Mouse (Mus musculus): ENCODE data around the gene Gpr176. TPM values are rescaled to one million over a fixed set of nuclear protein-coding genes. Genes with fewer than 3 reads are reported as not detected.
A peak's percentile ranks its signal among the peaks of the same experiment; 100 is the strongest.

Gene Gpr176
- 0.57 and 0.84 TPM in 2 replicates for polyA plus RNA-seq (2015; fragmentation: Nextera tagmentation; extraction: Ambion mirVana)

DNA sequence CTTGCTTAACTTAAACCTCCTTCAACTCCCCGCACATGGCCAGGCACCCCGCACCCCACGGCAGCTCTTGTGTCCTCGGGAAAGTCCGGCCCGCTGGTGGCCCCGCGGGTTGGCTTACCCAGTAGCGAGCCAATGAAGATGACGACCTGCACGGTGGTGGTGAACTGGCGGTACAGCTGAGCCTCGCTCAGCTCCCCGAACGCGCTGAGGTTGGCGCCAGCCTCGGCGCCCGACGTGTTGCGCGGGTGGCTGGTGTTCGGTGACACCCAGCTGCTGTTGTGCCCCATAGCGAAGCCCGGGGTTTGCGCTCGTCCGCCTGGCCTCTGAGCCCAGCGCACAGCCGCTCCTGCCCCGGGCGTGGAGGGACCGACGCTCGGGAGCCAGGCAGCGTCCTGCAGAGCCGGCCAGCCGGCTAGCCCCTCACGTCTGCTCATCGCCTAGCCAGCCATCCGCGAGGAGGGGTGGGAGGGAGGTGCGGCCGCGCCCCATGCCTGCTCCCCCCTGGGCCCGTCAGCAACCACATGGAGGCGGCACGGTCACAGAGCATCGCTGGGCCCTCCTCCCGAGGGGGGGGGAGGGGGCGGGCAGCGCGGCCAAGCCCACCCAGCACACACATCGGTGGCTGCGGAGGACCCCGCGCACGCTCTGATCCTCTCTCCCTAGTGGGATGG lies at the start of gene Gpr176:
Gpr176 (minus strand) TSS at position 519 of the 671 bp plus-strand sequence.
- H3K36me3 ChIP-seq (ENCODE audit: control insufficient read depth, insufficient read depth): no peaks in the 10 kb centered on the region; the same call in 1 of the 2 replicates
- H3K4me3 ChIP-seq (ENCODE audit: low read depth, low read length): peak within 1 kb of the TSS; percentile 49
- peaks cover 8% of the 10 kb centered on the region; the same call in 1 of the 2 replicates for H3K4me1 ChIP-seq (replicated peaks; ENCODE audit: control insufficient read depth, insufficient read depth, low read length)
- peaks cover 26% of the 10 kb centered on the region for H3K27me3 ChIP-seq (replicated peaks; ENCODE audit: control insufficient read depth, insufficient read depth, low read length)
- under 1% methylated on average over 58 of the region's 59 CpGs for WGBS
- H3K27ac ChIP-seq (ENCODE audit: low read depth, low read length): no peak within 1 kb of the TSS
- peak; percentile 37; the same call in 1 of the 2 replicates for ATAC-seq
- peak within 1 kb of the TSS; percentile 97 for H3K4me2 ChIP-seq (replicated peaks; ENCODE audit: low read depth)
- no peaks in the 10 kb centered on the region for H3K9me3 ChIP-seq (ENCODE audit: control insufficient read depth)
- TF ChIP-seq CTCF (IDR thresholded peaks at IDR 0.05; ENCODE audit: low read depth): no peak; the same call in 1 of the 2 replicates
- H3K9ac ChIP-seq (ENCODE audit: low read depth, low read length): peak within 1 kb of the TSS; percentile 40

DNA sequence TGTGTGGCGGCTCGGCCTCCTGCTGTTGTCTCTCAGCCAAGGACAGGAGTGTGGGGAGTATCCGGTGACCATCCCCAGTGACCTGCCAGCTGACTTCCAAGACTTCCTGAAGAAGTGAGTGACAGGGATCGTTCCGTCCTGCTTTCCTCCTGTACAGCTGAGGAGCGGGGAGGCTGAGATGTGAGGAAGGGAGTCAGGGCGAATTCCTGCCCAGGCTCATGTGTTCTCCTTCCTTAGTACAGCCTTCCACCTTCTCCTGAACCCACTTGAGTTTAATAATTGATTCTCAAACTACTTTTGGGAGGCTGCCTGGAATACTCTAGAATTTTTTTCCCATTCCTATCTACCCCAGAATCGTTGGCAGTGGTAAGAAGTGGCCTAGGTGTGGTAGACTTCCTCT lies 49.2 kb upstream of the Gpr176 start:
- H3K9ac ChIP-seq (ENCODE audit: low read depth, low read length): no peak overlapping the region
- no peaks in the 10 kb centered on the region for H3K9me3 ChIP-seq (ENCODE audit: control insufficient read depth)
- TF ChIP-seq CTCF (IDR thresholded peaks at IDR 0.05; ENCODE audit: low read depth): no peak
- H3K4me1 ChIP-seq (replicated peaks; ENCODE audit: control insufficient read depth, insufficient read depth, low read length): no peaks in the 10 kb centered on the region
- H3K4me3 ChIP-seq (ENCODE audit: low read depth, low read length): no peak overlapping the region
- H3K27ac ChIP-seq (ENCODE audit: low read depth, low read length): no peak overlapping the region
- H3K36me3 ChIP-seq (ENCODE audit: control insufficient read depth, insufficient read depth): peaks cover 40% of the 10 kb centered on the region
- H3K4me2 ChIP-seq (replicated peaks; ENCODE audit: low read depth): no peak overlapping the region
- ATAC-seq: no peak
- H3K27me3 ChIP-seq (replicated peaks; ENCODE audit: control insufficient read depth, insufficient read depth, low read length): no peaks in the 10 kb centered on the region
- WGBS: 90% methylated on average over 8 of the region's 8 CpGs

GRCm38 (mm10) chr2:118421951-118422350 lies 48.7 kb upstream of the Gpr176 start:
- Histone ChIP-seq H3K4me1 (replicated peaks; ENCODE audit: control insufficient read depth, insufficient read depth, low read length) (no peaks in the 10 kb centered on the region), H3K9ac (ENCODE audit: low read depth, low read length) (no peak overlapping the region), H3K27me3 (replicated peaks; ENCODE audit: control insufficient read depth, insufficient read depth, low read length) (no peaks in the 10 kb centered on the region), H3K27ac (ENCODE audit: low read depth, low read length) (no peak overlapping the region), H3K4me3 (ENCODE audit: low read depth, low read length) (no peak overlapping the region), H3K36me3 (ENCODE audit: control insufficient read depth, insufficient read depth) (peaks cover 42% of the 10 kb centered on the region), H3K9me3 (ENCODE audit: control insufficient read depth) (no peaks in the 10 kb centered on the region), H3K4me2 (replicated peaks; ENCODE audit: low read depth) (no peak overlapping the region)
- no peak for ATAC-seq
- no peak for TF ChIP-seq CTCF (IDR thresholded peaks at IDR 0.05; ENCODE audit: low read depth)
- 87% methylated on average over 15 of the region's 15 CpGs for WGBS

- Histone ChIP-seq H3K4me3 (ENCODE audit: low read depth, low read length) (no peak overlapping the region), H3K4me2 (replicated peaks; ENCODE audit: low read depth) (no peak overlapping the region), H3K4me1 (replicated peaks; ENCODE audit: control insufficient read depth, insufficient read depth, low read length) (no peaks in the 10 kb centered on the region), H3K36me3 (ENCODE audit: control insufficient read depth, insufficient read depth) (peaks cover 64% of the 10 kb centered on the region), H3K27ac (ENCODE audit: low read depth, low read length) (no peak overlapping the region), H3K9me3 (ENCODE audit: control insufficient read depth) (no peaks in the 10 kb centered on the region), H3K9ac (ENCODE audit: low read depth, low read length) (no peak overlapping the region), H3K27me3 (replicated peaks; ENCODE audit: control insufficient read depth, insufficient read depth, low read length) (no peaks in the 10 kb centered on the region)
- no peak for ATAC-seq
- WGBS: 93% methylated on average over 4 of the region's 4 CpGs
- no peak for TF ChIP-seq CTCF (IDR thresholded peaks at IDR 0.05; ENCODE audit: low read depth)
These were observed 44.9 kb upstream of the Gpr176 start for GRCm38 (mm10) chr2:118418076-118418475.

- TF ChIP-seq CTCF (IDR thresholded peaks at IDR 0.05; ENCODE audit: low read depth): no peak
- no peaks in the 10 kb centered on the region for H3K9me3 ChIP-seq (ENCODE audit: control insufficient read depth)
- H3K4me2 ChIP-seq (replicated peaks; ENCODE audit: low read depth): no peak overlapping the region
- no peak for ATAC-seq
- H3K4me1 ChIP-seq (replicated peaks; ENCODE audit: control insufficient read depth, insufficient read depth, low read length): no peaks in the 10 kb centered on the region
- no peak overlapping the region for H3K27ac ChIP-seq (ENCODE audit: low read depth, low read length)
- H3K36me3 ChIP-seq (ENCODE audit: control insufficient read depth, insufficient read depth): peaks cover 59% of the 10 kb centered on the region
- no peak overlapping the region for H3K4me3 ChIP-seq (ENCODE audit: low read depth, low read length)
- 90% methylated on average over 6 of the region's 6 CpGs for WGBS
- no peak overlapping the region for H3K9ac ChIP-seq (ENCODE audit: low read depth, low read length)
- no peaks in the 10 kb centered on the region for H3K27me3 ChIP-seq (replicated peaks; ENCODE audit: control insufficient read depth, insufficient read depth, low read length)
These were observed 42.6 kb upstream of the Gpr176 start for GRCm38 (mm10) chr2:118415601-118416355.

- Histone ChIP-seq H3K36me3 (ENCODE audit: control insufficient read depth, insufficient read depth) (peaks cover 42% of the 10 kb centered on the region), H3K4me3 (ENCODE audit: low read depth, low read length) (no peak overlapping the region), H3K9me3 (ENCODE audit: control insufficient read depth) (no peaks in the 10 kb centered on the region), H3K4me1 (replicated peaks; ENCODE audit: control insufficient read depth, insufficient read depth, low read length) (no peaks in the 10 kb centered on the region), H3K9ac (ENCODE audit: low read depth, low read length) (no peak overlapping the region), H3K4me2 (replicated peaks; ENCODE audit: low read depth) (no peak overlapping the region), H3K27me3 (replicated peaks; ENCODE audit: control insufficient read depth, insufficient read depth, low read length) (no peaks in the 10 kb centered on the region), H3K27ac (ENCODE audit: low read depth, low read length) (no peak overlapping the region)
- no peak for ATAC-seq
- WGBS: 93% methylated on average over 11 of the region's 11 CpGs
- TF ChIP-seq CTCF (IDR thresholded peaks at IDR 0.05; ENCODE audit: low read depth): no peak
These were observed 39.6 kb upstream of the Gpr176 start for GRCm38 (mm10) chr2:118412821-118413220.
